Mouse (Mus musculus): ENCODE data around the gene Hs2st1. TPM values are rescaled to one million over a fixed set of nuclear protein-coding genes. Genes with fewer than 3 reads are reported as not detected.

Gene Hs2st1
- polyA plus RNA-seq, 1 experiment from 2014 or later, result 10.4 TPM

DNA sequence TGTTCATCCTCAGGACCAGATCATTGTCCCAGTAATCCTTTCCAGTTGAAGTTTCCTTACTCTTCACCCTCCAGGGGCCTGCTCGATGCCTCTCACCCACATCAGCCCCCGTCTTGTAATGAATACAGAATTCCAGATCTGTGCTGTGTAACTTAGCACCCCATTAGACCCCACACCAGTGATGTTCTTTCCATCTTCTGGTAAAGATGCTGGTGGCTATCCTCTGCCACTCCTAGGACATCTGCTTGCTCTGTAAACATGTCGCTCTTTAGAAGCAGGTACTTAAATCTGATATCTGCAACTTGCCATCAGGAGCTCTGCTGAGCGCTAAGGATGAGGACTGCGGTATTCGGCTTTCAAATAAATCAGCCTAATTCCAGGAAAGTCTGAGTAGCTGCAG is 44.3 kb upstream of the Hs2st1 start:
- Histone ChIP-seq H3K4me2 (ENCODE audit: low read length) (no peak overlapping the region), H3K4me3 (replicated peaks; ENCODE audit: low read depth, low read length) (no peak overlapping the region), H3K9ac (ENCODE audit: low read depth, low read length) (no peak overlapping the region), H3K4me1 (replicated peaks; ENCODE audit: insufficient read depth, low read length) (0 out of 2 replicates have a peak, but pooled peaks cover 21% of the 10 kb centered on the region), H3K27me3 (ENCODE audit: insufficient read depth, low read length) (no peaks in the 10 kb centered on the region), H3K27ac (peak overlapping the region; percentile 54), H3K9me3 (replicated peaks; ENCODE audit: low read length) (no peaks in the 10 kb centered on the region), H3K36me3 (ENCODE audit: insufficient read depth, low read length) (no peaks in the 10 kb centered on the region)
- DNase-seq (ENCODE audit: low spot score) (no peak), ATAC-seq (replicated peaks; ENCODE audit: low FRiP score, low read depth) (peak; percentile 61)
- 17% methylated on average over 6 of the region's 6 CpGs for WGBS
- no peak for TF ChIP-seq CTCF (IDR thresholded peaks at IDR 0.05; ENCODE audit: low read depth)

DNA sequence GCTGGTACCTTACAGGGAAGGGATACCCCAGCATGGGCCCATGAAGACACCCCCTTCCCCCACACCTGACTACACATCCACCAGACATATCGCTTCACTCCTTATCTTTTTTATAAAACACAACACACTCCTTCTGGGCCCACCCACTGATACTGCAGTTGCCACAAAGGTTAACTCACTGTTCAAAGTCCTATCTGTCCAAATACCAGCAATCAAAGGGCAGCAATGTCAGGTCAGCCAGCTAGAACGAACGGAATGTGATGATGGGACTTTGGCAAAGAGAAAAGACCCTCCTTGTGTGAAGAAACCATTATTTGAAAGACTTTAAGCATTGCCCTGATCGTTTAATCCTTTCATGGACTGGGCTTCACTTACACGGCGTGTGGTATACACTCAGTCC is 42.4 kb upstream of the Hs2st1 start:
- Histone ChIP-seq H3K4me1 (replicated peaks; ENCODE audit: insufficient read depth, low read length) (0 out of 2 replicates have a peak, but pooled peaks cover 21% of the 10 kb centered on the region), H3K9me3 (replicated peaks; ENCODE audit: low read length) (no peaks in the 10 kb centered on the region), H3K9ac (ENCODE audit: low read depth, low read length) (no peak overlapping the region), H3K27me3 (ENCODE audit: insufficient read depth, low read length) (no peaks in the 10 kb centered on the region), H3K36me3 (ENCODE audit: insufficient read depth, low read length) (no peaks in the 10 kb centered on the region), H3K4me2 (ENCODE audit: low read length) (no peak overlapping the region), H3K4me3 (replicated peaks; ENCODE audit: low read depth, low read length) (no peak overlapping the region), H3K27ac (no peak overlapping the region)
- WGBS, result 78% methylated on average over 6 of the region's 6 CpGs
- TF ChIP-seq CTCF (IDR thresholded peaks at IDR 0.05; ENCODE audit: low read depth), result no peak
- DNase-seq (ENCODE audit: low spot score), result no peak
- ATAC-seq (replicated peaks; ENCODE audit: low FRiP score, low read depth), result no peak

DNA sequence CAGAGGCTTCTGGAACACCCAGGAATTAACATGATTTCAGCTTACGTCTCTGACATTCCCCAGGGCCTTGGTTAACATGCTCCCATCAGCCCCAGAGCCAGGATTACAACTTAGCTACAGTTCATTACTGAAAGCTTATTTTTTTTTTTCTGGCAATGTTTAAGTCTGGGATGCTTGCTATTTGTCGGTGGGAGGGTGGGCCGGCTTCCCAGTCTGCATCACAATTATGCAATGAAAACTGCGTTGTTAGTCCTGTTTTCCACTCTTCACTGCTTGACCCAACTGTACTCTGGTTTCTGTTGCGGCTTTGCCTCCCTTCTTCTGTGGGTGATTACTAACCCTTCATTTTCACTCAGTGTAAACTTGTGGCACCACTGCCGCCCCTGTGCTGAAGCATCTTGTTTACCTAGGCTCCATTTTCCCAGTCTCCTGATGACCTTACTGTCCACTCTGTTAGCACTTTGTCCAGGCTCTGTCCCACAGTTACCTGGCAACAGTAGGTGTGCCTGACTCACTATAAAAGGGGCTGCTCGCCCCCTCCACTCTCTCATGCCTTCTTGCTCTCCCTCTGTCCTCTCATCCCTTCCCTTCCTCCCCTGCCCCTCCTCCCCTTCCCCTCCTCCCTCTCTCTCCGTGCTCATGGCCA is 41.8 kb upstream of the Hs2st1 start:
- H3K27ac ChIP-seq, result no peak overlapping the region
- peak; percentile 68 for DNase-seq (ENCODE audit: low spot score)
- H3K36me3 ChIP-seq (ENCODE audit: insufficient read depth, low read length), result no peaks in the 10 kb centered on the region
- H3K4me1 ChIP-seq (replicated peaks; ENCODE audit: insufficient read depth, low read length), result 0 out of 2 replicates have a peak, but pooled peaks cover 21% of the 10 kb centered on the region
- no peaks in the 10 kb centered on the region for H3K9me3 ChIP-seq (replicated peaks; ENCODE audit: low read length)
- no peak overlapping the region for H3K4me2 ChIP-seq (ENCODE audit: low read length)
- H3K4me3 ChIP-seq (replicated peaks; ENCODE audit: low read depth, low read length), result no peak overlapping the region
- no peak for TF ChIP-seq CTCF (IDR thresholded peaks at IDR 0.05; ENCODE audit: low read depth)
- H3K9ac ChIP-seq (ENCODE audit: low read depth, low read length), result no peak overlapping the region
- 40% methylated on average over 8 of the region's 8 CpGs for WGBS
- ATAC-seq (replicated peaks; ENCODE audit: low FRiP score, low read depth), result no peak
- H3K27me3 ChIP-seq (ENCODE audit: insufficient read depth, low read length), result no peaks in the 10 kb centered on the region

DNA sequence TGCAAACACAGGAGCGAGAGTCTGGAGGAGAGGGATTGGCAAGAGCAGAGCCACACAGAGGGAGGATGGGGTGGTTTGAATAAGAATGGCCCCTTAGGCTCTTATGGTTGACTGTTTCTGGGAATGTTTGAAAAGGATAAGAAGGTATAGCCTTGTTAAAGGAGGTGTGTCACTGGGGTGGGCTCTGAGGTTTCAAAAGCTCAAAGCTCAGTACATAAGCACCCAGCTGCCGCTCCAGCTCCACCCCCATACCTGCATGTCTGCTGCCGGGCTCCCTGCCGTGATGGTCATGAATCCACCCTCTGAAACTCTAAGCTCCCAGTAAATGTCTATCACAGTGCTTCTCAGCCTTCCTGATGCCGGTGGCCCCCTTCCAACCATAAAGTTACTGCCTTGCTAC is 40.8 kb upstream of the Hs2st1 start:
- Histone ChIP-seq H3K9me3 (replicated peaks; ENCODE audit: low read length) (no peaks in the 10 kb centered on the region), H3K4me1 (replicated peaks; ENCODE audit: insufficient read depth, low read length) (0 out of 2 replicates have a peak, but pooled peaks cover 21% of the 10 kb centered on the region), H3K4me3 (replicated peaks; ENCODE audit: low read depth, low read length) (no peak overlapping the region), H3K4me2 (ENCODE audit: low read length) (no peak overlapping the region), H3K9ac (ENCODE audit: low read depth, low read length) (no peak overlapping the region), H3K36me3 (ENCODE audit: insufficient read depth, low read length) (no peaks in the 10 kb centered on the region), H3K27ac (no peak overlapping the region), H3K27me3 (ENCODE audit: insufficient read depth, low read length) (no peaks in the 10 kb centered on the region)
- DNase-seq (ENCODE audit: low spot score) (no peak), ATAC-seq (replicated peaks; ENCODE audit: low FRiP score, low read depth) (no peak)
- no peak for TF ChIP-seq CTCF (IDR thresholded peaks at IDR 0.05; ENCODE audit: low read depth)
- 48% methylated on average over 5 of the region's 5 CpGs for WGBS

- Histone ChIP-seq H3K4me2 (ENCODE audit: low read length) (no peak overlapping the region), H3K27ac (no peak overlapping the region), H3K27me3 (ENCODE audit: insufficient read depth, low read length) (no peaks in the 10 kb centered on the region), H3K9me3 (replicated peaks; ENCODE audit: low read length) (no peaks in the 10 kb centered on the region), H3K36me3 (ENCODE audit: insufficient read depth, low read length) (no peaks in the 10 kb centered on the region), H3K4me1 (replicated peaks; ENCODE audit: insufficient read depth, low read length) (0 out of 2 replicates have a peak, but pooled peaks cover 17% of the 10 kb centered on the region), H3K4me3 (replicated peaks; ENCODE audit: low read depth, low read length) (no peak overlapping the region), H3K9ac (ENCODE audit: low read depth, low read length) (no peak overlapping the region)
- no peak for TF ChIP-seq CTCF (IDR thresholded peaks at IDR 0.05; ENCODE audit: low read depth)
- DNase-seq (ENCODE audit: low spot score) (no peak), ATAC-seq (replicated peaks; ENCODE audit: low FRiP score, low read depth) (no peak)
- 91% methylated on average over 5 of the region's 5 CpGs for WGBS
These were observed 38.1 kb upstream of the Hs2st1 start for GRCm38 (mm10) chr3:144608090-144608489.

- WGBS, result 68% methylated on average over 4 of the region's 4 CpGs
- no peaks in the 10 kb centered on the region for H3K9me3 ChIP-seq (replicated peaks; ENCODE audit: low read length)
- H3K4me1 ChIP-seq (replicated peaks; ENCODE audit: insufficient read depth, low read length), result 0 out of 2 replicates have a peak, but pooled peaks cover 8% of the 10 kb centered on the region
- no peak overlapping the region for H3K27ac ChIP-seq
- TF ChIP-seq CTCF (IDR thresholded peaks at IDR 0.05; ENCODE audit: low read depth), result peak; percentile 46; the same call in 1 of the 2 replicates
- H3K27me3 ChIP-seq (ENCODE audit: insufficient read depth, low read length), result no peaks in the 10 kb centered on the region
- H3K4me2 ChIP-seq (ENCODE audit: low read length), result no peak overlapping the region
- H3K9ac ChIP-seq (ENCODE audit: low read depth, low read length), result no peak overlapping the region
- no peak overlapping the region for H3K4me3 ChIP-seq (replicated peaks; ENCODE audit: low read depth, low read length)
- no peak for DNase-seq (ENCODE audit: low spot score)
- no peak for ATAC-seq (replicated peaks; ENCODE audit: low FRiP score, low read depth)
- no peaks in the 10 kb centered on the region for H3K36me3 ChIP-seq (ENCODE audit: insufficient read depth, low read length)
These were observed 36.5 kb upstream of the Hs2st1 start for GRCm38 (mm10) chr3:144606449-144606848.

Measured in kidney, postnatal 0 days (tissue).